In genomic region chr5:43235186-43235785, GRCm38 (mm10) we compare ENCODE assay signal across 8 mouse cellular contexts. TPM values are rescaled to one million over a fixed set of nuclear protein-coding genes. Genes with fewer than 3 reads are reported as not detected.
DNase-seq lines count a peak whose midpoint lies in the region; ATAC-seq and TF ChIP-seq lines count a peak whose summit lies in the region.

No protein-coding gene starts in this region.

- no peaks in the 10 kb centered on the region for H3K36me3 ChIP-seq in ES-Bruce4 (ENCODE audit: control insufficient read depth, insufficient read depth, low read length, poor library complexity, severe bottlenecking)
- no peaks in the 10 kb centered on the region for H3K36me3 ChIP-seq in kidney, embryonic 16.5 days (ENCODE audit: insufficient read depth, low read length)
- no peaks in the 10 kb centered on the region for H3K36me3 ChIP-seq in liver, embryonic 16.5 days (ENCODE audit: control insufficient read depth, insufficient read depth)

- peak overlapping the region; percentile 91 for H3K9ac ChIP-seq in ES-Bruce4 (ENCODE audit: low read depth, poor library complexity, severe bottlenecking)
- peak overlapping the region; percentile 83 for H3K9ac ChIP-seq in kidney, embryonic 16.5 days (replicated peaks; ENCODE audit: low read length)
- peak overlapping the region; percentile 78 for H3K9ac ChIP-seq in liver, embryonic 16.5 days (ENCODE audit: low read depth, low read length)

- peak overlapping the region; percentile 98 for H3K4me2 ChIP-seq in kidney, embryonic 16.5 days (replicated peaks; ENCODE audit: low read depth, low read length)
- peak overlapping the region; percentile 86 for H3K4me2 ChIP-seq in liver, embryonic 16.5 days (ENCODE audit: low read depth, low read length)

- no peak for TF ChIP-seq POLR2A in ES-Bruce4 (IDR thresholded peaks at IDR 0.05; ENCODE audit: insufficient read depth, low read length)

- TF ChIP-seq CTCF in ES-Bruce4 (IDR thresholded peaks at IDR 0.05; ENCODE audit: low read depth, low read length): no peak

- no peak for TF ChIP-seq EP300 in ES-Bruce4 (IDR thresholded peaks at IDR 0.05; ENCODE audit: insufficient read depth, low read depth, low read length)

- H3K9me3 ChIP-seq in ES-Bruce4 (replicated peaks; ENCODE audit: control insufficient read depth, insufficient read depth, low read length, poor library complexity, severe bottlenecking): no peaks in the 10 kb centered on the region
- no peaks in the 10 kb centered on the region for H3K9me3 ChIP-seq in kidney, embryonic 16.5 days (ENCODE audit: low read length)
- H3K9me3 ChIP-seq in liver, embryonic 16.5 days (replicated peaks; ENCODE audit: control insufficient read depth, low read length): no peaks in the 10 kb centered on the region

- WGBS in kidney, embryonic 16.5 days: 2% methylated on average over 26 of the region's 27 CpGs
- WGBS in liver, embryonic 16.5 days (ENCODE audit: insufficient replicate concordance): 1% methylated on average over 27 of the region's 27 CpGs

- no peak for ATAC-seq in kidney, embryonic 16.5 days (ENCODE audit: low FRiP score, low TSS enrichment)
- ATAC-seq in liver, embryonic 16.5 days (ENCODE audit: low read depth): no peak

- DNase-seq in 416B (ENCODE audit: low read depth): peak; percentile 67
- DNase-seq in cerebellum, postnatal 25 days: peak; percentile 79 to 82
- DNase-seq in heart, adult 9 months (ENCODE audit: low spot score in 2 of 2): peak; percentile 23 to 25
- DNase-seq in natural killer cell, adult 2 months (ENCODE audit: low spot score in 2 of 2): peak; percentile 42 to 52
- DNase-seq in ovary, postnatal 10 days (ENCODE audit: low spot score): no peak

- no peak overlapping the region for H3K27ac ChIP-seq in ES-Bruce4 (ENCODE audit: insufficient read depth, low read length)
- H3K27ac ChIP-seq in kidney, embryonic 16.5 days (ENCODE audit: low read length): no peak overlapping the region; the same call in 1 of the 2 replicates
- peak overlapping the region; percentile 94 for H3K27ac ChIP-seq in liver, embryonic 16.5 days (ENCODE audit: low read length)

- peaks cover 3% of the 10 kb centered on the region; the same call in 1 of the 2 replicates for H3K27me3 ChIP-seq in ES-Bruce4 (ENCODE audit: control insufficient read depth, insufficient read depth, low read length, poor library complexity, severe bottlenecking)
- peaks cover 14% of the 10 kb centered on the region for H3K27me3 ChIP-seq in kidney, embryonic 16.5 days (ENCODE audit: insufficient read depth, low read length)
- peaks cover 42% of the 10 kb centered on the region for H3K27me3 ChIP-seq in liver, embryonic 16.5 days (ENCODE audit: control insufficient read depth, insufficient read depth, low read depth, low read length)

- H3K4me1 ChIP-seq in ES-Bruce4 (ENCODE audit: control insufficient read depth, insufficient read depth, low read length): no peaks in the 10 kb centered on the region
- H3K4me1 ChIP-seq in kidney, embryonic 16.5 days (ENCODE audit: insufficient read depth, low read length): peaks cover 3% of the 10 kb centered on the region; the same call in 1 of the 2 replicates
- no peaks in the 10 kb centered on the region; the same call in 1 of the 2 replicates for H3K4me1 ChIP-seq in liver, embryonic 16.5 days (ENCODE audit: control insufficient read depth, low read depth, low read length)

- H3K4me3 ChIP-seq in ES-Bruce4 (ENCODE audit: low read depth, low read length): peak overlapping the region; percentile 74
- H3K4me3 ChIP-seq in kidney, embryonic 16.5 days (ENCODE audit: low read length): peak overlapping the region; percentile 77
- H3K4me3 ChIP-seq in liver, embryonic 16.5 days (ENCODE audit: low read depth, low read length): peak overlapping the region; percentile 68

RNA-seq across cellular contexts. Expression of gene Cpeb2, which starts 2.3 kb away (rescaled TPM):
- polyA plus RNA-seq in ES-Bruce4 (2011; ENCODE audit: insufficient read depth, insufficient read length, low read depth, missing spikeins): 8.3 and 10.1 TPM in 2 replicates
- 1.4 and 1.5 TPM in 2 replicates for polyA plus RNA-seq in kidney, embryonic 16.5 days (2015; fragmentation: Nextera tagmentation; extraction: Ambion mirVana)
- polyA plus RNA-seq in liver, embryonic 16.5 days (2015; fragmentation: Nextera tagmentation; extraction: Ambion mirVana): 1.2 and 1.4 TPM in 2 replicates
